Mouse (Mus musculus): ENCODE data around the gene Pkdcc. TPM values are rescaled to one million over a fixed set of nuclear protein-coding genes. Genes with fewer than 3 reads are reported as not detected.

Gene Pkdcc
- polyA plus RNA-seq, 1 experiment from 2014 or later, result 5.1 TPM

GRCm38 (mm10) chr17:83235227-83235626 is 20.1 kb downstream of the Pkdcc start:
- ATAC-seq, result peak; percentile 64
- H3K4me3 ChIP-seq (ENCODE audit: low read length), result no peak overlapping the region
- no peaks in the 10 kb centered on the region for H3K27me3 ChIP-seq (replicated peaks; ENCODE audit: control insufficient read depth, insufficient read depth, low read length)
- H3K9ac ChIP-seq (ENCODE audit: low read depth, low read length), result no peak overlapping the region
- no peaks in the 10 kb centered on the region for H3K36me3 ChIP-seq (ENCODE audit: control insufficient read depth, insufficient read depth, low read length)
- 62% methylated on average over 10 of the region's 10 CpGs for WGBS
- H3K4me1 ChIP-seq (ENCODE audit: control insufficient read depth, insufficient read depth, low read depth, low read length), result peaks cover 5% of the 10 kb centered on the region; the same call in 1 of the 2 replicates
- H3K27ac ChIP-seq (ENCODE audit: low read depth, low read length), result no peak overlapping the region
- no peaks in the 10 kb centered on the region for H3K9me3 ChIP-seq (ENCODE audit: control insufficient read depth, low read length)
- no peak overlapping the region for H3K4me2 ChIP-seq (ENCODE audit: low read length)

- Histone ChIP-seq H3K9me3 (ENCODE audit: control insufficient read depth, low read length) (no peaks in the 10 kb centered on the region), H3K27ac (ENCODE audit: low read depth, low read length) (no peak overlapping the region), H3K36me3 (ENCODE audit: control insufficient read depth, insufficient read depth, low read length) (no peaks in the 10 kb centered on the region), H3K4me2 (ENCODE audit: low read length) (no peak overlapping the region), H3K4me1 (ENCODE audit: control insufficient read depth, insufficient read depth, low read depth, low read length) (peaks cover 5% of the 10 kb centered on the region; the same call in 1 of the 2 replicates), H3K4me3 (ENCODE audit: low read length) (no peak overlapping the region), H3K27me3 (replicated peaks; ENCODE audit: control insufficient read depth, insufficient read depth, low read length) (no peaks in the 10 kb centered on the region), H3K9ac (ENCODE audit: low read depth, low read length) (no peak overlapping the region)
- ATAC-seq, result no peak
- 76% methylated on average over 8 of the region's 8 CpGs for WGBS
Measured at GRCm38 (mm10) chr17:83236202-83236601, 21.1 kb downstream of the Pkdcc start.

- H3K36me3 ChIP-seq (ENCODE audit: control insufficient read depth, insufficient read depth, low read length), result no peaks in the 10 kb centered on the region
- no peak overlapping the region for H3K4me3 ChIP-seq (ENCODE audit: low read length)
- 66% methylated on average over 16 of the region's 16 CpGs for WGBS
- H3K4me1 ChIP-seq (ENCODE audit: control insufficient read depth, insufficient read depth, low read depth, low read length), result peaks cover 5% of the 10 kb centered on the region; the same call in 1 of the 2 replicates
- ATAC-seq, result peak; percentile 67
- H3K9ac ChIP-seq (ENCODE audit: low read depth, low read length), result no peak overlapping the region
- no peaks in the 10 kb centered on the region for H3K9me3 ChIP-seq (ENCODE audit: control insufficient read depth, low read length)
- no peaks in the 10 kb centered on the region; the same call in 1 of the 2 replicates for H3K27me3 ChIP-seq (replicated peaks; ENCODE audit: control insufficient read depth, insufficient read depth, low read length)
- no peak overlapping the region for H3K4me2 ChIP-seq (ENCODE audit: low read length)
- no peak overlapping the region for H3K27ac ChIP-seq (ENCODE audit: low read depth, low read length)
Measured at GRCm38 (mm10) chr17:83238123-83239058, 23.3 kb downstream of the Pkdcc start.

GRCm38 (mm10) chr17:83244502-83244901 is 29.4 kb downstream of the Pkdcc start:
- ATAC-seq, result no peak
- H3K4me3 ChIP-seq (ENCODE audit: low read length), result no peak overlapping the region
- H3K36me3 ChIP-seq (ENCODE audit: control insufficient read depth, insufficient read depth, low read length), result no peaks in the 10 kb centered on the region
- H3K27me3 ChIP-seq (replicated peaks; ENCODE audit: control insufficient read depth, insufficient read depth, low read length), result no peaks in the 10 kb centered on the region; the same call in 1 of the 2 replicates
- WGBS, result 81% methylated on average over 1 of the region's 1 CpGs
- H3K9ac ChIP-seq (ENCODE audit: low read depth, low read length), result no peak overlapping the region
- no peak overlapping the region for H3K27ac ChIP-seq (ENCODE audit: low read depth, low read length)
- no peak overlapping the region for H3K4me2 ChIP-seq (ENCODE audit: low read length)
- H3K4me1 ChIP-seq (ENCODE audit: control insufficient read depth, insufficient read depth, low read depth, low read length), result peaks cover 3% of the 10 kb centered on the region
- H3K9me3 ChIP-seq (ENCODE audit: control insufficient read depth, low read length), result no peaks in the 10 kb centered on the region

DNA sequence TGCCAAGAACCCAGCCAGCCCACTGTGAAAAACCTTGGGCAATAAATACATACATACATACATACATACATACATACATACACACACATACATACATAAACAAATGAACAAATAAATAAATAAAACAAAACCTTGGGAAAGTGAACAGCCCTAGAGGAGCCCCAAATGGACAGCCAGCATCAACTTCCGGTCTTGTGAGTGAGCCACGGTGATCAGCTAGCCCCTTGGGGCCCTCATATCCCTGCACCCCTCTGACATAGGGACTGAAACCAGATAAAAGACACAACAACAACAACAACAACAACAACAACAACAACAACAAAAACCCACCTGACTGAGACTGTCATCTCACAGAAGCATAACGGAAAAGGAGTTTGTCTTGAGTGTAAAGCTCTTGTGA is 30.4 kb downstream of the Pkdcc start:
- Histone ChIP-seq H3K9me3 (ENCODE audit: control insufficient read depth, low read length) (no peaks in the 10 kb centered on the region), H3K9ac (ENCODE audit: low read depth, low read length) (no peak overlapping the region), H3K4me3 (ENCODE audit: low read length) (no peak overlapping the region), H3K36me3 (ENCODE audit: control insufficient read depth, insufficient read depth, low read length) (no peaks in the 10 kb centered on the region), H3K4me2 (ENCODE audit: low read length) (no peak overlapping the region), H3K4me1 (ENCODE audit: control insufficient read depth, insufficient read depth, low read depth, low read length) (peaks cover 3% of the 10 kb centered on the region), H3K27me3 (replicated peaks; ENCODE audit: control insufficient read depth, insufficient read depth, low read length) (no peaks in the 10 kb centered on the region; the same call in 1 of the 2 replicates), H3K27ac (ENCODE audit: low read depth, low read length) (no peak overlapping the region)
- WGBS, result 80% methylated on average over 3 of the region's 3 CpGs
- no peak for ATAC-seq

DNA sequence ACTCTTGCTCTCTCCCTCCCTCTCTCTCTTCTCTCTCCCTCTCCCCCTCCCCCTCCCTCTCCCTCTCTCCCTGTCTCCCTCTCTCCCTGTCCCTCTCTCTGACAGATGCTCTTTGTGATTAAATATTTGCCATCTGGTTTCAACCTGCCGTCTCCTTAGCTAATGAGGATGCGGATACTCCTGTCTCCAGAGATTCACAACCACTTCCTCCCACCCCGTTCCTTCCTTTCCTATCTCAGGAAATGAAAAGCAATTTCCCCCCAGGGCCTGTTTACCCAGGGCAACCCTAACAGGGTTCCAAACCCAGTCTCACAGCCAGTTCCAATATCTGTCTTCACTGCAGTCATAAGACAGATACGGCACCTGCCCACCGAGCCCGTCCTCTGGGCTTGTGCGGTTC is 31.0 kb downstream of the Pkdcc start:
- Histone ChIP-seq H3K4me2 (ENCODE audit: low read length) (peak overlapping the region; percentile 11; the same call in 1 of the 2 replicates), H3K27me3 (replicated peaks; ENCODE audit: control insufficient read depth, insufficient read depth, low read length) (no peaks in the 10 kb centered on the region; the same call in 1 of the 2 replicates), H3K9me3 (ENCODE audit: control insufficient read depth, low read length) (no peaks in the 10 kb centered on the region), H3K4me1 (ENCODE audit: control insufficient read depth, insufficient read depth, low read depth, low read length) (peaks cover 3% of the 10 kb centered on the region), H3K9ac (ENCODE audit: low read depth, low read length) (no peak overlapping the region), H3K4me3 (ENCODE audit: low read length) (no peak overlapping the region), H3K27ac (ENCODE audit: low read depth, low read length) (no peak overlapping the region), H3K36me3 (ENCODE audit: control insufficient read depth, insufficient read depth, low read length) (no peaks in the 10 kb centered on the region)
- WGBS, result 29% methylated on average over 7 of the region's 7 CpGs
- ATAC-seq, result 0 out of 2 replicates have a peak, but pooled peaks have one; percentile 66

- Histone ChIP-seq H3K27ac (ENCODE audit: low read depth, low read length) (no peak overlapping the region), H3K4me2 (ENCODE audit: low read length) (no peak overlapping the region), H3K9me3 (ENCODE audit: control insufficient read depth, low read length) (no peaks in the 10 kb centered on the region), H3K36me3 (ENCODE audit: control insufficient read depth, insufficient read depth, low read length) (no peaks in the 10 kb centered on the region), H3K4me3 (ENCODE audit: low read length) (no peak overlapping the region), H3K4me1 (ENCODE audit: control insufficient read depth, insufficient read depth, low read depth, low read length) (peaks cover 3% of the 10 kb centered on the region), H3K9ac (ENCODE audit: low read depth, low read length) (no peak overlapping the region), H3K27me3 (replicated peaks; ENCODE audit: control insufficient read depth, insufficient read depth, low read length) (no peaks in the 10 kb centered on the region; the same call in 1 of the 2 replicates)
- WGBS, result 72% methylated on average over 4 of the region's 4 CpGs
- ATAC-seq, result no peak
Measured at GRCm38 (mm10) chr17:83247176-83247575, 32.1 kb downstream of the Pkdcc start.

DNA sequence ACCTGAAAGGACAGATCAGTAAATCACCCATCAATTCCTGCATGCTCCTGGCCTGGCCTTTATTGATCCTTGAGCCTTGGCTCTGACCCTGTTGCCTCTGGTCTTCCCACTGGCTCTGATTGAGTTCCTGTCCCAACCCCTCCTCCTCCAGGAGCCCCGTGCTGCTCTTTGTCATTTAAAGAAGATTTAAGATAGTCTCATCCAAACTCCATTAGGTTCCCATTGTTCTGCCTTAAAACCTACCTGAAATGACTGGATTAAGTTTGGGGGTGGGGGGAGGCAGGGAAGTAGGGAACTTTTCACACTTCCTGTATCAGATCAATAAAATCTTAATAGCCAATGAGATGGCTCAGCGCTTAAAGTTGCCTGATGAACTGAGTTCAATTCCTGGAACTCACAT is 33.4 kb downstream of the Pkdcc start:
- H3K4me2 ChIP-seq (ENCODE audit: low read length), result no peak overlapping the region
- no peak for ATAC-seq
- no peak overlapping the region for H3K9ac ChIP-seq (ENCODE audit: low read depth, low read length)
- WGBS, result 45% methylated on average over 2 of the region's 2 CpGs
- no peaks in the 10 kb centered on the region for H3K27me3 ChIP-seq (replicated peaks; ENCODE audit: control insufficient read depth, insufficient read depth, low read length)
- H3K9me3 ChIP-seq (ENCODE audit: control insufficient read depth, low read length), result no peaks in the 10 kb centered on the region
- H3K4me1 ChIP-seq (ENCODE audit: control insufficient read depth, insufficient read depth, low read depth, low read length), result peaks cover 3% of the 10 kb centered on the region
- no peak overlapping the region for H3K4me3 ChIP-seq (ENCODE audit: low read length)
- no peak overlapping the region for H3K27ac ChIP-seq (ENCODE audit: low read depth, low read length)
- no peaks in the 10 kb centered on the region for H3K36me3 ChIP-seq (ENCODE audit: control insufficient read depth, insufficient read depth, low read length)

GRCm38 (mm10) chr17:83250903-83251526 is 35.9 kb downstream of the Pkdcc start:
- Histone ChIP-seq H3K4me1 (ENCODE audit: control insufficient read depth, insufficient read depth, low read depth, low read length) (peaks cover 3% of the 10 kb centered on the region), H3K4me2 (ENCODE audit: low read length) (no peak overlapping the region), H3K4me3 (ENCODE audit: low read length) (no peak overlapping the region), H3K9me3 (ENCODE audit: control insufficient read depth, low read length) (no peaks in the 10 kb centered on the region; the same call in 1 of the 2 replicates), H3K27me3 (replicated peaks; ENCODE audit: control insufficient read depth, insufficient read depth, low read length) (peaks cover 2% of the 10 kb centered on the region), H3K36me3 (ENCODE audit: control insufficient read depth, insufficient read depth, low read length) (no peaks in the 10 kb centered on the region), H3K27ac (ENCODE audit: low read depth, low read length) (no peak overlapping the region), H3K9ac (ENCODE audit: low read depth, low read length) (no peak overlapping the region)
- 78% methylated on average over 18 of the region's 18 CpGs for WGBS
- no peak for ATAC-seq

All from hindbrain, embryonic 16.5 days (tissue).